Comparison of ENCODE assay signal across 16 mouse cellular contexts in genomic region chr7:68282304-68283132, GRCm38 (mm10). TPM values are rescaled to one million over a fixed set of nuclear protein-coding genes. Genes with fewer than 3 reads are reported as not detected.
DNase-seq lines count a peak whose midpoint lies in the region; ATAC-seq and TF ChIP-seq lines count a peak whose summit lies in the region.
"Had no signal": no experiment of that assay in that cellular context is flagged by ENCODE, and none has a peak within 500 bp of the region (broad histone marks: within the 10 kb centered on the region; RNA-seq: fewer than 3 reads in every experiment).

No protein-coding gene starts in this region.

- no peaks in the 10 kb centered on the region for H3K9me3 ChIP-seq in liver, embryonic 16.5 days (replicated peaks; ENCODE audit: control insufficient read depth, low read length)
- no peaks in the 10 kb centered on the region for H3K9me3 ChIP-seq in midbrain, postnatal 0 days (ENCODE audit: low read length)
- no peaks in the 10 kb centered on the region for H3K9me3 ChIP-seq in hindbrain, embryonic 16.5 days (ENCODE audit: control insufficient read depth, low read length)
- H3K9me3 ChIP-seq: embryonic facial prominence, embryonic 13.5 days; forebrain, embryonic 15.5 days; limb, embryonic 10.5 days had no signal

- 77% methylated on average over 22 of the region's 22 CpGs for WGBS in lung, adult 2 months
- 20% methylated on average over 22 of the region's 22 CpGs for WGBS in bone marrow, adult 2 months
- 46% methylated on average over 22 of the region's 22 CpGs for whole genome bisulfite sequencing in liver, embryonic 16.5 days (ENCODE audit: insufficient replicate concordance)
- 92% methylated on average over 22 of the region's 22 CpGs for WGBS in midbrain, postnatal 0 days
- 88% methylated on average over 22 of the region's 22 CpGs for WGBS in hindbrain, embryonic 16.5 days

- peak; percentile 24; the same call in 1 of the 2 replicates for ATAC-seq in liver, embryonic 16.5 days (ENCODE audit: low read depth)
- no peak for ATAC-seq in midbrain, postnatal 0 days (ENCODE audit: low FRiP score)
- ATAC-seq in hindbrain, embryonic 16.5 days: no peak
- ATAC-seq: forebrain, embryonic 15.5 days; lung, postnatal 0 days had no signal

- no peaks in the 10 kb centered on the region for H3K36me3 ChIP-seq in liver, embryonic 16.5 days (ENCODE audit: control insufficient read depth, insufficient read depth)
- no peaks in the 10 kb centered on the region for H3K36me3 ChIP-seq in midbrain, postnatal 0 days (ENCODE audit: insufficient read depth, low read length)
- H3K36me3 ChIP-seq in hindbrain, embryonic 16.5 days (ENCODE audit: control insufficient read depth, insufficient read depth, low read length): no peaks in the 10 kb centered on the region
- H3K36me3 ChIP-seq: embryonic facial prominence, embryonic 13.5 days; forebrain, embryonic 15.5 days; limb, embryonic 10.5 days had no signal

- TF ChIP-seq CTCF in lung, adult 2 months (IDR thresholded peaks at IDR 0.05; ENCODE audit: insufficient read depth, low read length): no peak
- no peak for TF ChIP-seq CTCF in bone marrow, adult 2 months (IDR thresholded peaks at IDR 0.05; ENCODE audit: control insufficient read depth, insufficient read depth, low read length)
- TF ChIP-seq CTCF in midbrain, postnatal 0 days (IDR thresholded peaks at IDR 0.05): no peak

- no peaks in the 10 kb centered on the region for H3K4me1 ChIP-seq in lung, adult 2 months (ENCODE audit: control insufficient read depth, insufficient read depth, low read length)
- H3K4me1 ChIP-seq in bone marrow, adult 2 months (ENCODE audit: control insufficient read depth, insufficient read depth, low read length): peaks cover 5% of the 10 kb centered on the region
- no peaks in the 10 kb centered on the region for H3K4me1 ChIP-seq in liver, embryonic 16.5 days (ENCODE audit: control insufficient read depth, low read depth, low read length)
- no peaks in the 10 kb centered on the region for H3K4me1 ChIP-seq in midbrain, postnatal 0 days (ENCODE audit: insufficient read depth, low read length)
- no peaks in the 10 kb centered on the region for H3K4me1 ChIP-seq in hindbrain, embryonic 16.5 days (ENCODE audit: control insufficient read depth, insufficient read depth, low read depth, low read length)
- H3K4me1 ChIP-seq: forebrain, embryonic 15.5 days had no signal

- peak; percentile 27 for DNase-seq in lung, postnatal 25 days (ENCODE audit: low spot score)
- DNase-seq in lung, adult 2 months: no peak
- peak; percentile 84 for DNase-seq in thymus, postnatal 0 days (ENCODE audit: low spot score)
- no peak for DNase-seq in midbrain, postnatal 0 days (ENCODE audit: low spot score)
- no peak for DNase-seq in testis, postnatal 10 days (ENCODE audit: low spot score)
- DNase-seq: cerebellum, postnatal 10 days; gastrocnemius, postnatal 25 days; heart, postnatal 14 days; kidney, adult 11 months had no signal

- no peak overlapping the region for H3K9ac ChIP-seq in liver, embryonic 16.5 days (ENCODE audit: low read depth, low read length)
- no peak overlapping the region for H3K9ac ChIP-seq in midbrain, postnatal 0 days (replicated peaks; ENCODE audit: low read length, poor library complexity, severe bottlenecking)
- H3K9ac ChIP-seq in hindbrain, embryonic 16.5 days (ENCODE audit: low read depth, low read length): no peak overlapping the region
- H3K9ac ChIP-seq: embryonic facial prominence, embryonic 13.5 days; forebrain, embryonic 15.5 days had no signal

- H3K27me3 ChIP-seq in liver, embryonic 16.5 days (ENCODE audit: control insufficient read depth, insufficient read depth, low read depth, low read length): no peaks in the 10 kb centered on the region
- H3K27me3 ChIP-seq in midbrain, postnatal 0 days (ENCODE audit: insufficient read depth, low read length): no peaks in the 10 kb centered on the region
- H3K27me3 ChIP-seq in hindbrain, embryonic 16.5 days (replicated peaks; ENCODE audit: control insufficient read depth, insufficient read depth, low read length): no peaks in the 10 kb centered on the region
- H3K27me3 ChIP-seq: embryonic facial prominence, embryonic 13.5 days; forebrain, embryonic 15.5 days had no signal

- H3K4me3 ChIP-seq in lung, adult 2 months (replicated peaks; ENCODE audit: extremely low read depth, low read depth, low read length): no peak overlapping the region
- H3K4me3 ChIP-seq in bone marrow, adult 2 months (replicated peaks; ENCODE audit: control insufficient read depth, low read depth, low read length): peak overlapping the region; percentile 38
- no peak overlapping the region for H3K4me3 ChIP-seq in liver, embryonic 16.5 days (ENCODE audit: low read depth, low read length)
- H3K4me3 ChIP-seq in midbrain, postnatal 0 days (ENCODE audit: low read depth, low read length): no peak overlapping the region
- H3K4me3 ChIP-seq in hindbrain, embryonic 16.5 days (ENCODE audit: low read length): no peak overlapping the region
- H3K4me3 ChIP-seq: embryonic facial prominence, embryonic 13.5 days; forebrain, embryonic 15.5 days; limb, embryonic 10.5 days had no signal

- TF ChIP-seq POLR2A in lung, adult 2 months (IDR thresholded peaks at IDR 0.05; ENCODE audit: borderline replicate concordance, extremely low read depth, low read depth, low read length): no peak
- TF ChIP-seq POLR2A in bone marrow, adult 2 months (IDR thresholded peaks at IDR 0.05; ENCODE audit: borderline replicate concordance, control insufficient read depth, low read depth, low read length): no peak

- H3K4me2 ChIP-seq in liver, embryonic 16.5 days (ENCODE audit: low read depth, low read length): peak overlapping the region; percentile 30; the same call in 1 of the 2 replicates
- no peak overlapping the region for H3K4me2 ChIP-seq in midbrain, postnatal 0 days (ENCODE audit: low read depth, low read length, poor library complexity, severe bottlenecking)
- no peak overlapping the region for H3K4me2 ChIP-seq in hindbrain, embryonic 16.5 days (ENCODE audit: low read length)
- H3K4me2 ChIP-seq: embryonic facial prominence, embryonic 13.5 days; forebrain, embryonic 15.5 days had no signal

- peak overlapping the region; percentile 84 for H3K27ac ChIP-seq in bone marrow, adult 2 months (ENCODE audit: control insufficient read depth, insufficient read depth, low read depth, low read length, poor library complexity)
- H3K27ac ChIP-seq in liver, embryonic 16.5 days (ENCODE audit: low read length): peak overlapping the region; percentile 53; the same call in 1 of the 2 replicates
- H3K27ac ChIP-seq in midbrain, postnatal 0 days (ENCODE audit: low read depth, low read length): no peak overlapping the region
- H3K27ac ChIP-seq in hindbrain, embryonic 16.5 days (ENCODE audit: low read depth, low read length): no peak overlapping the region
- H3K27ac ChIP-seq: embryonic facial prominence, embryonic 13.5 days; forebrain, embryonic 15.5 days; limb, embryonic 10.5 days had no signal

RNA-seq across cellular contexts. Expression of gene Fam169b, which starts 8.9 kb away (rescaled TPM):
- 2.0 and 3.7 TPM in 2 replicates for polyA plus RNA-seq in lung, adult 2 months (2012; rRNA removed)
- polyA plus RNA-seq in bone marrow, adult 2 months (2011; ENCODE audit: insufficient read depth, insufficient read length, low replicate concordance, missing spikeins): 3.5 and 5.4 TPM in 2 replicates
- polyA plus RNA-seq in liver, embryonic 16.5 days (2015; fragmentation: Nextera tagmentation; extraction: Ambion mirVana): 0.54 and 1.1 TPM in 2 replicates
- polyA plus RNA-seq in thymus, postnatal 0 days (2015; fragmentation: Nextera tagmentation; extraction: Ambion mirVana): 40.0 and 43.5 TPM in 2 replicates
- not detected in 2 replicates for total RNA-seq in midbrain, postnatal 0 days (2014; rRNA removed)
- 0.26 TPM in 1 of 2 replicates, not detected in the other for polyA plus RNA-seq in midbrain, postnatal 0 days (2015; fragmentation: Nextera tagmentation; extraction: Ambion mirVana)
- polyA plus RNA-seq in hindbrain, embryonic 16.5 days (2015; fragmentation: Nextera tagmentation; extraction: Ambion mirVana): 0.26 TPM in 1 of 2 replicates, not detected in the other
- polyA plus RNA-seq: forebrain, embryonic 15.5 days had no signal

RNA-seq across cellular contexts. Expression of gene Pgpep1l, which starts 18.5 kb away (rescaled TPM):
- 0.37 and 1.5 TPM in 2 replicates for polyA plus RNA-seq in lung, adult 2 months (2012; rRNA removed)
- not detected in 2 replicates for polyA plus RNA-seq in bone marrow, adult 2 months (2011; ENCODE audit: insufficient read depth, insufficient read length, low replicate concordance, missing spikeins)
- polyA plus RNA-seq in liver, embryonic 16.5 days (2015; fragmentation: Nextera tagmentation; extraction: Ambion mirVana): not detected in 2 replicates
- polyA plus RNA-seq in thymus, postnatal 0 days (2015; fragmentation: Nextera tagmentation; extraction: Ambion mirVana): 0.57 and 0.68 TPM in 2 replicates
- total RNA-seq in midbrain, postnatal 0 days (2014; rRNA removed): 1.2 TPM in 1 of 2 replicates, not detected in the other
- polyA plus RNA-seq in midbrain, postnatal 0 days (2015; fragmentation: Nextera tagmentation; extraction: Ambion mirVana): not detected in 2 replicates
- polyA plus RNA-seq in hindbrain, embryonic 16.5 days (2015; fragmentation: Nextera tagmentation; extraction: Ambion mirVana): not detected in 2 replicates
- polyA plus RNA-seq: forebrain, embryonic 15.5 days; limb, embryonic 10.5 days; lung, postnatal 0 days had no signal

Comparison
In these comparisons a context has a peak if more than half of its experiments do, and no peak if none do; other contexts are left out.
1. DNase-seq: peak in lung, postnatal 25 days (single experiment) and thymus, postnatal 0 days (single experiment); none in lung, adult 2 months (single experiment), midbrain, postnatal 0 days (single experiment) and testis, postnatal 10 days (single experiment).
2. H3K27ac ChIP-seq: peak in bone marrow, adult 2 months (single experiment) and liver, embryonic 16.5 days (single experiment); none in midbrain, postnatal 0 days (single experiment) and hindbrain, embryonic 16.5 days (single experiment).